Mouse (Mus musculus): ENCODE measurements around the gene Chchd3.

Chchd3 gene

GRCm38 (mm10) chr6:33004607-33005006 lies 55.5 kb downstream of the Chchd3 start:
- DNase-seq (ENCODE audit: low spot score in 2 of 2): no peak

GRCm38 (mm10) chr6:33002988-33003387 lies 57.1 kb downstream of the Chchd3 start:
- no peak for DNase-seq (ENCODE audit: low spot score in 2 of 2)

GRCm38 (mm10) chr6:33001271-33001670 lies 58.8 kb downstream of the Chchd3 start:
- no peak for DNase-seq (ENCODE audit: low spot score in 2 of 2)

GRCm38 (mm10) chr6:32996597-32996996 lies 63.5 kb downstream of the Chchd3 start:
- DNase-seq (ENCODE audit: low spot score in 2 of 2): no peak

- no peak for DNase-seq (ENCODE audit: low spot score in 2 of 2)
These were observed 66.2 kb downstream of the Chchd3 start for GRCm38 (mm10) chr6:32993847-32994246.

GRCm38 (mm10) chr6:32990061-32990633 lies 69.9 kb downstream of the Chchd3 start:
- DNase-seq (ENCODE audit: low spot score in 2 of 2): no peak

GRCm38 (mm10) chr6:32988561-32988960 lies 71.5 kb downstream of the Chchd3 start:
- no peak for DNase-seq (ENCODE audit: low spot score in 2 of 2)

GRCm38 (mm10) chr6:32983876-32984275 lies 76.2 kb downstream of the Chchd3 start:
- no peak for DNase-seq (ENCODE audit: low spot score in 2 of 2)

GRCm38 (mm10) chr6:32981253-32981652 lies 78.8 kb downstream of the Chchd3 start:
- DNase-seq (ENCODE audit: low spot score in 2 of 2): no peak

GRCm38 (mm10) chr6:32978811-32979210 lies 81.2 kb downstream of the Chchd3 start:
- DNase-seq (ENCODE audit: low spot score in 2 of 2): no peak

- no peak for DNase-seq (ENCODE audit: low spot score in 2 of 2)
These were observed 88.1 kb downstream of the Chchd3 start for GRCm38 (mm10) chr6:32971926-32972325.

GRCm38 (mm10) chr6:32968971-32969370 lies 91.1 kb downstream of the Chchd3 start:
- no peak for DNase-seq (ENCODE audit: low spot score in 2 of 2)

GRCm38 (mm10) chr6:32962048-32962447 lies 98.0 kb downstream of the Chchd3 start:
- DNase-seq (ENCODE audit: low spot score in 2 of 2): no peak

GRCm38 (mm10) chr6:32961477-32961876 lies 98.6 kb downstream of the Chchd3 start:
- no peak for DNase-seq (ENCODE audit: low spot score in 2 of 2)

GRCm38 (mm10) chr6:32959816-32960550 lies 100.1 kb downstream of the Chchd3 start:
- no peak for DNase-seq (ENCODE audit: low spot score in 2 of 2)

GRCm38 (mm10) chr6:32955481-32955880 lies 104.6 kb downstream of the Chchd3 start:
- DNase-seq (ENCODE audit: low spot score in 2 of 2): no peak

GRCm38 (mm10) chr6:32950973-32951372 lies 109.1 kb downstream of the Chchd3 start:
- DNase-seq (ENCODE audit: low spot score in 2 of 2): no peak

- DNase-seq (ENCODE audit: low spot score in 2 of 2): no peak
These were observed 110.4 kb downstream of the Chchd3 start for GRCm38 (mm10) chr6:32949702-32950101.

GRCm38 (mm10) chr6:32947225-32947624 lies 112.8 kb downstream of the Chchd3 start:
- no peak for DNase-seq (ENCODE audit: low spot score in 2 of 2)

- no peak for DNase-seq (ENCODE audit: low spot score in 2 of 2)
These were observed 115.1 kb downstream of the Chchd3 start for GRCm38 (mm10) chr6:32944956-32945355.

- DNase-seq (ENCODE audit: low spot score in 2 of 2): no peak
These were observed 116.4 kb downstream of the Chchd3 start for GRCm38 (mm10) chr6:32943651-32944050.

GRCm38 (mm10) chr6:32940299-32940698 lies 119.8 kb downstream of the Chchd3 start:
- no peak for DNase-seq (ENCODE audit: low spot score in 2 of 2)

GRCm38 (mm10) chr6:32937643-32938042 lies 122.4 kb downstream of the Chchd3 start:
- DNase-seq (ENCODE audit: low spot score in 2 of 2): no peak

- no peak for DNase-seq (ENCODE audit: low spot score in 2 of 2)
These were observed 123.3 kb downstream of the Chchd3 start for GRCm38 (mm10) chr6:32936794-32937193.

Data from spleen, postnatal 10 days (tissue).